Mouse (Mus musculus) lung, postnatal 25 days (tissue): ENCODE results near the gene Tcf3.

Experiments
- DNase-seq: peaks from one replicate; pipeline ENCODE4 v3.0.0; 2022; ENCODE audit warnings: low spot score

Tcf3 gene

GRCm38 (mm10) chr10:80385811-80386734 is 47.4 kb downstream of the Tcf3 start:
- DNase-seq = no peak

DNA sequence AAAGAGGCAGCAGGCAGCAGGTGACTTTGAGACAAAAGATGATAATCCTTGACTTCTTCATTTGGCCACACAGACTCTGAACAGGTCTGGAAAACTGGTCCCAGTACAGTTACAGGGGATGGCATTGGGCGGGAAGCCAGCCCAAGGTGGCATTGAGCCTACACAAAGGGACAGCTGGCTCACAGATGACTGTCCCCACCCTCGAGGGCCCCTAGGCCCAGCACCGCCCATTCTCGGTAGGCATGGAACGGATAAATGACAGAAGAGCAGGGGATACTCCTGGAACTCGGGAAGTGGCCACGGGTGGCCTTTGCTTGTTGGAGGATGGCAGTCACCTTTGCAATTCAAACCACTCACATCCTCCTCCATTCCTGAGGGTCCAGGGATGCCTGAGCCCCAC is 48.1 kb downstream of the Tcf3 start:
- DNase-seq = no peak

DNA sequence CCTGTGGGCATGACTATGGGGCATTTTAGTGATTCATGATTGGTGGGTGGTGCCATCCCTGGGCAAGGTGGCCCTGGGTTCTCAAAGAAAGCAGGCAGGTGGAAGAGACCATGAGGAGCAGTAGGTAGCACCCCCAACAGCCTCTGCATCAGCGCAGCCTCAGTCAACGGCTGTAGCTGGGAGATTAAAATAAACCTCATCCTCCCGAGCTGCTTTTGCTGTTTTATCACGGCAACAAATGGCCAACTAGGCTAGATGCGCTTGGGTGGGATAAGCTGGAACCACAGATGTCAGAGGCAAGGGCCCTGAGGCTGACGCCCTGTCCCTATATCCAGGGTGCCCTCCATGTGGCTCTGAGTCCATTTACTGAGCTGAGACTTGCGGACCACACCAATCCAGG is 48.7 kb downstream of the Tcf3 start:
- DNase-seq = no peak

DNA sequence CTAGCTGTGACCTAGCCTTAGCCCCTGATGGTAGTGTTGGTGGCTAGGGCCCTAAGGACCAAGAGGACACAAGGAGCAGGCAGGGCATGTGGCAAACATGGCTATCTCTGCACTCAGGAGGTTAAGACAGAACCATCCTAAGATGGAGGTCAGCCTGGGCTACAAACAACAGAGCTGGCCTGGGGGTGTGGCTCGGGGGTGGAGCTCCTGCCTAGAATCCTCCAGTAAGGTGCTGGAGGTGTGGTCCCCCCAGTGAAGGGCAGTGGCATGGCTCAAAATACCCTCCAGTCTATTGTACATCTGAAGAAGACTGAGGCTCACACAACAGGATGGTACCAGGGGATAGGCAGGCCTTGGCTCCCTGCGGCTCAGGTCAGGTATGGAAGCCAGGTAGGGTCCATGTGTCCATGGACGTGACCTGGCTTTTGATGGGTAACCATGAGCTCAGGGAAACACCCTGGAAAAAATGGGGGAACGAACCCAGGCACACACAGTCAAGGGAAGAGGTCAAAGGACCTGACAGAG is 49.3 kb downstream of the Tcf3 start:
- DNase-seq = no peak

- no peak for DNase-seq
These were observed 50.0 kb downstream of the Tcf3 start for GRCm38 (mm10) chr10:80383431-80383830.

DNA sequence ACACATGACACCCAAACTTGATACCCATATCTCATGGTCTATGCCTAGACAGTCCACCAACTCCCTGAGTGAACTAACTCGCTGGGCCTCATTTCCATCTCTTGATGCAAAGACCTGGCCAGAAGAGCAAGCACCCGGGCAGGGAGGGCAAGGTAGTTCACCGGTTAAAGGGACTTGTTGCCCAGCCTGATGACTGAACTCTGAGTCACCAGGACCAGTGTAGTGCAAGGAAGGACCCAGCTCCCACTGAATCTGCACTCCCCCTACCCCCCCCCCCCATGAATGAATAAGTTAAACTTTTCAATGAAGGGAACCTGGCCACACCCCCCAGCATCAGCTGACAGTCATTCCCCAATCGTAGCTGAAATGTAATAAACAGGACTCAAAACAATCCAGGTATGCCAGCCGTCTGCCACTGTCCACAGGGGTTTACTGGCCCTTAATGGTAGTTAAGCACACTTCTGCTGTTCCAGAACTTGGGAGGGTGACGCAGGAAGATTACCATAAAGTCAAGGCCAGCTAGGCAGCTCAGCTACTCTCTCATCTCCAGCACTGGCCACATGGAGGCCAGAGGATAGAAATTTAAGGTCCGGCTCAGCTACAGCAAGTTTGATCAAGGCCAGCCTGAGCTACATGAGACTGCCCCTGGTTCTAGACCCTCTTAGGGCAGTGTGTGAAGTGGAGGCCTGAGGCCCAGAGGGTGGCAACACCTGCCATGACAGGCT is 50.6 kb downstream of the Tcf3 start:
- no peak for DNase-seq

GRCm38 (mm10) chr10:80377716-80378115 is 55.7 kb downstream of the Tcf3 start:
- no peak for DNase-seq

- DNase-seq = peak; percentile 92
These were observed 57.3 kb downstream of the Tcf3 start for GRCm38 (mm10) chr10:80376160-80376559.

DNA sequence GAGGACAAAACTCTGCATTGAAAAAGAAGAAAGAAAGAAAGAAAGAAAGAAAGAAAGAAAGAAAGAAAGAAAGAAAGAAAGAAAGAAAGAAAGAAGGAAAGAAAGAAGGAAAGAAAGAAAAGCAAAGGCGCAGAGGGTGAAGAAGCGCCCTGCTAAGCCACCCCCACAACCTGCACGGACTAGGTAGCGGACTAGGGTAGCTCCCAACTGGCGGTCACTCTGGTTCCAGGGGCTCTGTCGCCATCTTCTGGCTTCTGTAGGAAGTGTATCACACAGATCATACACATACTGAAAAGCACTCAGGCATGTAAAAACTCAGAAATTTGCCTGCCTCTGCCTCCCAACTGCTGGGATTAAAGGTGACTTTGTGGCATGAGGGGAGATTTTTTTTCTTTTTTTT is 59.4 kb downstream of the Tcf3 start:
- DNase-seq = peak; percentile 85

DNA sequence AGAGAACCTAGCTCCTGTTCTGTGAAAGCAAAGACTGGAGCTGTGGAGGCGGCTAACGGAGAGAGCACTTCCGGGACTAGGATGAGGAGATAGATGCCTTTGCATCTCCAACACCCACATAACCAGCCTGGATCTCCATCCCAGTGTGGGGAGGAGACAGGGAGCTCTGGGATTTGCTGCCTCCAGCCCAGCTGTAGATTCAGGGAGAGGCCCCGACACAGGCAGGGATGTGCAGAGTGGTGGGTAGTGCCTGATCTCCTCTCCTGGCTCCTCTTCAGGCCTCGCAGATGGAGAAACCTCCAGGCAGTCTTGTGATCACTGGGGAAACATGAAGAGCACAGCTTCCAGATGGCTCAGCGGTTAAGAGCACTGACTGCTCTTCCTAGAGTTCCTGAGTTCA is 60.7 kb downstream of the Tcf3 start:
- no peak for DNase-seq

DNA sequence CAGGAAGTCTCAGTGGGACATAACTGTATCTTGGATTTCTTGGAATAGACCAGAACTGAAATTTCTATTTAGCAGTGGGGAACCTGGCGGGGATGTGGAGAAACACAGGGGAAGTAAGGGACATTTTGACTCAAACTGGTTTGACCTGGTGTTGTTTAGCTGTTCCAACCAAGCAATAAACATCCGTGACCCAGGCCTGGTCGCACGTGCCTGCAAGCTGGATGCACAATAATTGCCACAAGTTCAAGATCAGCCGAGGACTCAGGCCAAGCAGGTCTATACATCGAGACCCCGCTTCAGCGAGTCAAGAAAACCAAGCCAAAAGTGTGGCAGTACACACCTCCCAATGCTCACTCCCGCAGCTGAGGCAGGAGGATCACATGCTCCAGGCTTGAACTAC is 61.5 kb downstream of the Tcf3 start:
- DNase-seq = no peak

DNA sequence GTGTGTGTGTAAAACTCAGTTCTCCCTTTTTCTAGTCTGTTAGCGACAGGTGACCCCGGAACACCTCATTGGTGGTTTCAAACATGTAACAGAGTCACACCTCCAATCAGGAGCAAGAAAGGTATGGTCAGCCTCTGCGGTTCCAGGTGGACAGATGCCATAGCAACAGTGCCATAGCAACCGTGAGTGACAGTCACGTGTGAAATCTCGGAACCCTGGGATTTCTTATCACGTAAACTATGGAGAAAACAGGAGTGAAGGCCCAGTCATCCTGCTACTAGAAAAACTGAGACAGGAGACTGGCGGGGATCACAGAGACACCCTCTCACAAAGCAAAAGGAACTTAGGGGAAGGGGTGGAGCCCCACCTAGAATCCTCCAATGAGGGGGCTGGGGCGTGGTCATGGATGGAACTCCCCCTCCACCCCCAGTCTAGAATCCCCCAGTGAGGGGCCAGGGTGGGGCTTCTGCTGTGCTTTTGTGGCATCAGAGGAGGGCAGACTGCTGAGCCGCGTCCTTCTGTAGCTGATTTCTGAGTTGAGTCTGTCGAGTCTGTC is 62.0 kb downstream of the Tcf3 start:
- peak; percentile 80 for DNase-seq

DNA sequence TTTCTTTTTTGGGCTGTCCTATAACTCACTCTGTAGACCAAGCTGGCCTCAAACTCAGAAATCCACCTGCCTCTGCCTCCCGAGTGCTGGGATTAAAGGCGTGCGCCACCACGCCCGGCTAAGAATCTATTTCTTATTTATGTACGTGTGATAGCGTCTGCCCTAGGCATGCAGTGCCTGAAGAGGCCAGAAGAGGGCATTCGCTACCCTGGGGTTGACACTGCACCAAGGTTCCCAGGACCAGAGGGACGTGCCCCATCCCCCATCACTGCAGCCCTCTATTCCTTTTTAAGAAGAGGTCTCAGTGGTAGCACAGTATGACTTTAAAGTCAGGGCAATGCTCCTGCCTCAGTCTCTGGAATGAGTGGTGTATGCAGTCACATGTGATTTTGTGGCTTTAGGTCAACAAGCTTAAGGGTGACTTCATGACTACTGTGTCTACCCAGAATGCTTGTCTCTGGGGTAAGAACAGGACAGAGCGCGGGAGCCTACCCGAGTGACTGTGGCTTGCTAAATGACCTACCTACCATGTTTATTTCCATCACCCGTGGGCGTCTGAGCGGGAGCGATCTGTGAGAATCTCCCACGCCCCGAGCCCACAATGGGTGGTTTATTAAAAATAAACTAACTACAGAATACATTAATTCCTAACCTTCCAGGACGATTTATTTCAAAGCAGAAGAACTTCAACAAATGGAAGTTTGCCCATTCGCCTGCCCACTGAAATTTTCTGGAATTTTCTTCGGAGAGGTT is 63.3 kb downstream of the Tcf3 start:
- DNase-seq = no peak

GRCm38 (mm10) chr10:80368392-80368791 is 65.1 kb downstream of the Tcf3 start:
- no peak for DNase-seq

- no peak for DNase-seq
These were observed 65.5 kb downstream of the Tcf3 start for GRCm38 (mm10) chr10:80367954-80368353.

GRCm38 (mm10) chr10:80365736-80366135 is 67.7 kb downstream of the Tcf3 start:
- DNase-seq = no peak

- DNase-seq = no peak
These were observed 69.7 kb downstream of the Tcf3 start for GRCm38 (mm10) chr10:80363734-80364133.
